Comparison of ENCODE assay signal across 12 mouse cellular contexts in genomic region chr1:181233734-181234133, GRCm38 (mm10). TPM values are rescaled to one million over a fixed set of nuclear protein-coding genes. Genes with fewer than 3 reads are reported as not detected.
DNase-seq lines count a peak whose midpoint lies in the region; ATAC-seq and TF ChIP-seq lines count a peak whose summit lies in the region.
"Had no signal": no experiment of that assay in that cellular context is flagged by ENCODE, and none has a peak within 500 bp of the region (broad histone marks: within the 10 kb centered on the region; RNA-seq: fewer than 3 reads in every experiment).

No protein-coding gene starts in this region.

- TF ChIP-seq EP300 in heart, postnatal 0 days (IDR thresholded peaks at IDR 0.05; ENCODE audit: low read depth): no peak

- H3K4me1 ChIP-seq in heart, postnatal 0 days (ENCODE audit: control insufficient read depth, insufficient read depth): peaks cover 10% of the 10 kb centered on the region
- peaks cover 40% of the 10 kb centered on the region for H3K4me1 ChIP-seq in thymus, adult 2 months (replicated peaks; ENCODE audit: control insufficient read depth, insufficient read depth, low read length)
- H3K4me1 ChIP-seq in limb, embryonic 13.5 days: peaks cover 16% of the 10 kb centered on the region
- peaks cover 23% of the 10 kb centered on the region for H3K4me1 ChIP-seq in midbrain, embryonic 10.5 days
- H3K4me1 ChIP-seq: forebrain, embryonic 15.5 days had no signal

- peak overlapping the region; percentile 45; the same call in 1 of the 2 replicates for H3K9ac ChIP-seq in heart, postnatal 0 days (replicated peaks; ENCODE audit: low read depth, low read length)
- H3K9ac ChIP-seq in limb, embryonic 13.5 days: no peak overlapping the region
- H3K9ac ChIP-seq: embryonic facial prominence, embryonic 15.5 days; forebrain, embryonic 15.5 days had no signal

- no peak for TF ChIP-seq CTCF in heart, postnatal 0 days (IDR thresholded peaks at IDR 0.05; ENCODE audit: low read depth)
- TF ChIP-seq CTCF in thymus, adult 2 months (IDR thresholded peaks at IDR 0.05; ENCODE audit: borderline replicate concordance, control insufficient read depth, extremely low read depth, insufficient read depth, low read length, poor library complexity): no peak

- no peak for ATAC-seq in heart, postnatal 0 days (ENCODE audit: insufficient read depth, low read depth)
- no peak for ATAC-seq in limb, embryonic 13.5 days (ENCODE audit: low FRiP score, low read depth)
- ATAC-seq in megakaryocyte progenitor cell, adult 5-6 weeks (replicated peaks; ENCODE audit: poor library complexity): no peak
- ATAC-seq: forebrain, embryonic 15.5 days had no signal

- TF ChIP-seq POLR2A in thymus, adult 2 months (IDR thresholded peaks at IDR 0.05; ENCODE audit: control insufficient read depth, extremely low read depth, insufficient read depth, low read length, poor library complexity): no peak

- no peaks in the 10 kb centered on the region for H3K36me3 ChIP-seq in heart, postnatal 0 days (replicated peaks; ENCODE audit: control insufficient read depth, insufficient read depth, low read length)
- no peaks in the 10 kb centered on the region for H3K36me3 ChIP-seq in thymus, adult 2 months (ENCODE audit: control insufficient read depth, insufficient read depth, low read length)
- H3K36me3 ChIP-seq in limb, embryonic 13.5 days: no peaks in the 10 kb centered on the region
- H3K36me3 ChIP-seq in midbrain, embryonic 10.5 days: no peaks in the 10 kb centered on the region
- H3K36me3 ChIP-seq: embryonic facial prominence, embryonic 15.5 days; forebrain, embryonic 15.5 days had no signal

- no peak overlapping the region for H3K4me3 ChIP-seq in heart, postnatal 0 days (ENCODE audit: low read depth, low read length)
- no peak overlapping the region for H3K4me3 ChIP-seq in thymus, adult 2 months (ENCODE audit: control insufficient read depth, insufficient read depth, low read length)
- no peak overlapping the region for H3K4me3 ChIP-seq in limb, embryonic 13.5 days
- no peak overlapping the region for H3K4me3 ChIP-seq in midbrain, embryonic 10.5 days
- H3K4me3 ChIP-seq: forebrain, embryonic 15.5 days; layer of hippocampus, adult 2 months had no signal

- H3K9me3 ChIP-seq in heart, postnatal 0 days (replicated peaks; ENCODE audit: control insufficient read depth, low read length): no peaks in the 10 kb centered on the region
- H3K9me3 ChIP-seq in limb, embryonic 13.5 days: no peaks in the 10 kb centered on the region
- no peaks in the 10 kb centered on the region for H3K9me3 ChIP-seq in midbrain, embryonic 10.5 days (replicated peaks)
- H3K9me3 ChIP-seq: embryonic facial prominence, embryonic 15.5 days; forebrain, embryonic 15.5 days had no signal

- no peak for DNase-seq in heart, postnatal 0 days (ENCODE audit: low spot score)
- DNase-seq in heart, adult 8-10 months (ENCODE audit: low spot score): no peak
- DNase-seq in thymus, adult 2 months: no peak
- DNase-seq in thymus, postnatal 4 days: no peak
- DNase-seq in gastrocnemius, adult 18-20 months (ENCODE audit: low spot score): no peak
- no peak for DNase-seq in midbrain, embryonic 10.5 days (ENCODE audit: low spot score)
- DNase-seq: cerebellum, postnatal 14 days had no signal

- H3K4me2 ChIP-seq in heart, postnatal 0 days (ENCODE audit: low read depth, low read length): peak overlapping the region; percentile 56
- peak overlapping the region; percentile 48; the same call in 1 of the 2 replicates for H3K4me2 ChIP-seq in limb, embryonic 13.5 days (replicated peaks)
- H3K4me2 ChIP-seq: forebrain, embryonic 15.5 days had no signal

- peak overlapping the region; percentile 43 for H3K27ac ChIP-seq in heart, postnatal 0 days (ENCODE audit: low read depth)
- H3K27ac ChIP-seq in thymus, adult 2 months (ENCODE audit: control insufficient read depth, insufficient read depth, low read length): peak overlapping the region; percentile 51; the same call in 1 of the 2 replicates
- no peak overlapping the region for H3K27ac ChIP-seq in limb, embryonic 13.5 days
- no peak overlapping the region for H3K27ac ChIP-seq in midbrain, embryonic 10.5 days (replicated peaks)
- H3K27ac ChIP-seq: embryonic facial prominence, embryonic 15.5 days; forebrain, embryonic 15.5 days had no signal

- H3K27me3 ChIP-seq in heart, postnatal 0 days (ENCODE audit: control insufficient read depth, insufficient read depth, low read length): no peaks in the 10 kb centered on the region
- H3K27me3 ChIP-seq in thymus, adult 2 months (ENCODE audit: control insufficient read depth, insufficient read depth, low read length): no peaks in the 10 kb centered on the region
- H3K27me3 ChIP-seq in limb, embryonic 13.5 days: no peaks in the 10 kb centered on the region
- H3K27me3 ChIP-seq in midbrain, embryonic 10.5 days (ENCODE audit: low read depth, poor library complexity, severe bottlenecking): no peaks in the 10 kb centered on the region
- H3K27me3 ChIP-seq: embryonic facial prominence, embryonic 15.5 days; forebrain, embryonic 15.5 days had no signal

- WGBS in heart, postnatal 0 days: 81% methylated on average over 6 of the region's 6 CpGs
- 82% methylated on average over 6 of the region's 6 CpGs for WGBS in thymus, adult 2 months
- WGBS in limb, embryonic 13.5 days: 83% methylated on average over 6 of the region's 6 CpGs
- WGBS in midbrain, embryonic 10.5 days: 88% methylated on average over 6 of the region's 6 CpGs

RNA-seq across cellular contexts. Expression of gene Wdr26, which starts 21.9 kb away (rescaled TPM):
- total RNA-seq in heart, postnatal 0 days (2014; rRNA removed; ENCODE audit: low replicate concordance): 37.4 and 46.2 TPM in 2 replicates
- polyA plus RNA-seq in heart, postnatal 0 days (2015; fragmentation: Nextera tagmentation; extraction: Ambion mirVana): 34.8 and 38.6 TPM in 2 replicates
- total RNA-seq in heart, adult 8-10 months (2022): 10 to 100 TPM; 87.5 to 93.5 (median 89.2) TPM
- 62.4 and 74.9 TPM in 2 replicates for polyA plus RNA-seq in thymus, adult 2 months (2012; rRNA removed)
- polyA plus RNA-seq in limb, embryonic 13.5 days (2015; fragmentation: Nextera tagmentation; extraction: Ambion mirVana): 40.5 and 44.4 TPM in 2 replicates
- total RNA-seq in megakaryocyte progenitor cell, adult 5-6 weeks (2015): 124 and 137 TPM in 2 replicates
- total RNA-seq in megakaryocyte progenitor cell, adult 5-6 weeks (2017): 105 and 114 TPM in 2 replicates
- total RNA-seq in gastrocnemius, adult 18-20 months (2021): 10 to 100 TPM; 89.7 to 92.7 TPM
- polyA plus RNA-seq in midbrain, embryonic 10.5 days (2016; fragmentation: Nextera tagmentation; extraction: Ambion mirVana): 29.8 and 33.8 TPM in 2 replicates

Comparison
In these comparisons a context has a peak if more than half of its experiments do, and no peak if none do; other contexts are left out.
1. H3K27ac ChIP-seq: peak in heart, postnatal 0 days (single experiment) and thymus, adult 2 months (single experiment); none in limb, embryonic 13.5 days (single experiment) and midbrain, embryonic 10.5 days (single experiment).